Mouse (Mus musculus) ES-Bruce4 (cell line): Measurements from ENCODE around the gene Atg3. TPM values are rescaled to one million over a fixed set of nuclear protein-coding genes. Genes with fewer than 3 reads are reported as not detected.

Experiments
- H3K27ac ChIP-seq: 2 replicates; pipeline ENCODE4 v1.5.1; 2012; ENCODE audit warnings: low read length, inconsistent platforms; ENCODE audit not compliant: insufficient read depth
- H3K27me3 ChIP-seq: 2 replicates; pipeline ENCODE4 v1.6.1; 2012; ENCODE audit warnings: mild to moderate bottlenecking, low read length, inconsistent platforms; ENCODE audit not compliant: control insufficient read depth, poor library complexity, insufficient read depth, severe bottlenecking
- H3K36me3 ChIP-seq: 2 replicates; pipeline ENCODE4 v1.6.1; 2012; ENCODE audit warnings: inconsistent platforms, mild to moderate bottlenecking, low read length, moderate library complexity; ENCODE audit not compliant: control insufficient read depth, poor library complexity, insufficient read depth, severe bottlenecking
- H3K4me1 ChIP-seq: one replicate; pipeline ENCODE4 v1.8.1; 2011; ENCODE audit warnings: low read length; ENCODE audit not compliant: control insufficient read depth, insufficient read depth
- H3K4me3 ChIP-seq: 2 replicates; pipeline ENCODE4 v1.5.1; 2011; ENCODE audit warnings: low read depth, mild to moderate bottlenecking, low read length
- H3K9ac ChIP-seq: 2 replicates; pipeline ENCODE4 v1.6.1; 2012; ENCODE audit warnings: low read depth, mild to moderate bottlenecking, inconsistent platforms; ENCODE audit not compliant: poor library complexity, severe bottlenecking
- H3K9me3 ChIP-seq: replicated peaks from 2 replicates; pipeline ENCODE4 v1.6.1; 2012; ENCODE audit warnings: mild to moderate bottlenecking, low read length, inconsistent platforms; ENCODE audit not compliant: control insufficient read depth, poor library complexity, insufficient read depth, severe bottlenecking
- CTCF ChIP-seq: IDR thresholded peaks from one replicate; pipeline ENCODE4 v1.8.1; 2011; ENCODE audit warnings: low read depth, low read length
- EP300 ChIP-seq: IDR thresholded peaks from 2 replicates; pipeline ENCODE4 v1.6.1; 2011; ENCODE audit warnings: low read depth, low read length; ENCODE audit not compliant: insufficient read depth
- POLR2A ChIP-seq: IDR thresholded peaks from one replicate; pipeline ENCODE4 v1.8.1; 2011; ENCODE audit warnings: low read length; ENCODE audit not compliant: insufficient read depth
- polyA plus RNA-seq: library from polyadenylated mRNA; stranded (reverse); fragments of >200 nt; gene quantifications from 2 replicates; pipeline ENCODE4 v1.2.4, GENCODE M21; 2011; ENCODE audit warnings: low read depth; ENCODE audit not compliant: missing spikeins, insufficient read depth, insufficient read length

Atg3 gene
- polyA plus RNA-seq, 1 experiment = 32.1 TPM

DNA sequence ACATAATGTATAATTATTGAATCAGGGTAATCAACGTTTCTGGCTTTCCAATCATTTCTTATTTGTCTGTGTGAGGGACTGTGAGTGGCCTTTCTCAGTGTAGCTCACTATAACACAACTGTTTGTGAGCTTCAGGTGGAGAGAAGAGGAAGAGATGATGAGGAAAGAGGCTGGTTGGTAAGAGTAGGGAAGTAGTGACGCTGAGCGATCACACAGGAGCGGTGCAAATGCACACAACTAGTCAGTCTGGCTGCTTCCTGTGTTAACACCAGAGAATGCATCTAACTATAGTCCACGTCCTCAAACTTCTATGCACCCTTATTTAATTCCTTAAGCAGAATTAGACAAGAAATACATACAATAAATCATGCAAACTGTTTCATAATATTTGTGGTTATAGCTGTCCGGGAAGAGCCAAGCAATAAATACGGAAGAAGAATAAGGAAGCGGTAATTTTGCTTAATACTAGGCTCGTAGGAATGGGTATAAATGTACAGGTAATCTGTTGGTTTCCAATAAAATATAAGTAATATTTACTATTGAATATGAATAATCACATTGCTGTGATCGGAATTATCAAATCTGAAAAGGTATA, 10.0 kb upstream of the Atg3 start:
- no peaks in the 10 kb centered on the region for H3K27me3 ChIP-seq
- no peak overlapping the region for H3K4me3 ChIP-seq
- no peaks in the 10 kb centered on the region for H3K9me3 ChIP-seq
- no peaks in the 10 kb centered on the region; the same call in 1 of the 2 replicates for H3K36me3 ChIP-seq
- TF ChIP-seq POLR2A (no peak), EP300 (no peak), CTCF (no peak)
- no peaks in the 10 kb centered on the region for H3K4me1 ChIP-seq
- no peak overlapping the region for H3K27ac ChIP-seq
- no peak overlapping the region for H3K9ac ChIP-seq

DNA sequence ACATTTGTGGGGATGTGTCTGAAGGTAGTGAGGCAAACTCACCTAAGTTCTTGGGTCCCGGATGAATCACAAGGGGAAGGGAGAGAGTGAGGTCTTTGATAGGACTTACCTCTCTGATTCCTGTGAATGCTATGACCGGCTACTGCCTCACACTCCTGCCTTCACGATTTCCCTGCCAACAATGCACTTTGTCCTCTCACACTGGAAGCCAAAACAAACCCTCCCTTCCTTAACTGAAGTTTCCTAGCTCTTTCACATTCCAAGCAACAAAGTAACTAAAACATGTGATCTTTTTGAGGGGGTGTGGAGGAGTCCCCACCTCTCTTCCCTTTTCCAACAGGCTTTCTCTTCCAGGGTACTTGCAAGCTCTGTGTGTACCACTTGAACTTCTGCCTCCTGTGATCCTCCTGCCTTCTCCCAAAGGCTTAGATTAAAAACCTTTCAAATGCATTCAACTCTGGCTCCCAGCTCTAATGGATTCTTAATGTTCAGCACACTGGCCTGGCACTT, 3.8 kb upstream of the Atg3 start:
- Histone ChIP-seq H3K4me1 (no peaks in the 10 kb centered on the region), H3K9me3 (no peaks in the 10 kb centered on the region), H3K36me3 (no peaks in the 10 kb centered on the region), H3K27ac (no peak overlapping the region), H3K4me3 (no peak overlapping the region), H3K27me3 (no peaks in the 10 kb centered on the region), H3K9ac (no peak overlapping the region)
- no peak for TF ChIP-seq POLR2A
- no peak for TF ChIP-seq EP300
- no peak for TF ChIP-seq CTCF

DNA sequence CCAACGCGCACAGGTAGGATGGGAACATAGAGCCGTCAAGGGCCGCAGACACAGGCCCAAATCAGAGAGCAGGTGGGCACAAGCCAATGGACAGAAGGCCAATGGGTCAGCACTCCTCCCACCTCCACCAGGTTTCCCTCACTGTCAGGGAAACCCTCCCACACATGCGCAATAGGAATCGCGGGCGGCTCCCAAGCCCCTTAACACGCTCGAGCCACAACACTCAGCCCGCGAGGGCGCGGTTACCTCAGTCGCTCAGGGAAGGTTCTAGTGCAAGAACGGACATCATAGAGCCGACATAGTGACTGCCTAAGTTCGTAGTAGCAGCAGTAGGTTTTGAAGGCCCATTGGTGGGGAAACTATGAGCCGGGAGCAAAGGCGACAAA, 456 bp upstream of the Atg3 start:
- Histone ChIP-seq H3K9me3 (no peaks in the 10 kb centered on the region), H3K27me3 (no peaks in the 10 kb centered on the region), H3K4me1 (no peaks in the 10 kb centered on the region), H3K36me3 (no peaks in the 10 kb centered on the region), H3K4me3 (peak overlapping the region; percentile 75), H3K27ac (peak overlapping the region; percentile 39; the same call in 1 of the 2 replicates), H3K9ac (peak overlapping the region; percentile 59)
- TF ChIP-seq CTCF (no peak), EP300 (no peak), POLR2A (no peak)

DNA sequence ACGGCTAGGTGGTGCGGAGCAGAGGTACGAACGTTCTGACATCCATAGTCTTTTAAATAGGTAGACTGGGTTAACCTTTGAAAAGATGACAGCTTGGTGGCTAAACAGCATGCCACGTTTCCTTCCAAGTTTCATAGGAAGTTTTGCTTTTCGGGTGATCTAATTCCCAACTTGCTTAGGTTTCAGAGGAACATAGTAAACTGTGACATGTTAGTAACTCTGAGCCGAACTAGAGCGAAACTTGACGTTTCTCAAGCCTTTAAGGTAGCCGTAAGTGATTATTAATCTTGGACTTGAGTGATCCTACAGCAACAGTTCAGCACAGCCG, 768 bp downstream of the Atg3 start:
- Histone ChIP-seq H3K36me3 (no peaks in the 10 kb centered on the region), H3K27me3 (no peaks in the 10 kb centered on the region), H3K9me3 (no peaks in the 10 kb centered on the region), H3K9ac (peak overlapping the region; percentile 83), H3K4me1 (no peaks in the 10 kb centered on the region), H3K27ac (no peak overlapping the region), H3K4me3 (peak overlapping the region; percentile 98)
- TF ChIP-seq EP300 = no peak
- no peak for TF ChIP-seq POLR2A

DNA sequence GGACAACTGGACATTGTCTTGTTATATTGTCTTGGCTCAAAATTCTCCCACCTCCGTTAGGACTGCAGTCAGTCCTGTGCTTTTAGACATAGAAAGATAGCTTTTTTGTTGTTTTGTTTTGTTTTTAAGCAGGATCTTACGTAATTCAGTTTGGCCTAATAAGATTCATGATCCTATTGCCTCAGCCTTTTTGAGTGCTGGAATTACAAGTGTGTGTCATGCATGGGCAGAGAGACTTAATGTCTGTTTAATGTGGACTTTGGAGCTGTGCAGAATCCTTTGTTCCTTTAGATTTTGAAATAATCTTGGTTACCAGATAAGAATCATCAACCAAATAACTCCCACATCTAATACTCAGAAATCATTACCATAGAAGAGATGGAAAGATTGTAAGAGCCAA, 20.0 kb downstream of the Atg3 start:
- H3K4me3 ChIP-seq = no peak overlapping the region
- H3K9me3 ChIP-seq = no peaks in the 10 kb centered on the region
- no peak for TF ChIP-seq EP300
- TF ChIP-seq CTCF = no peak
- TF ChIP-seq POLR2A = no peak
- H3K27ac ChIP-seq = no peak overlapping the region
- H3K4me1 ChIP-seq = no peaks in the 10 kb centered on the region
- no peaks in the 10 kb centered on the region; the same call in 1 of the 2 replicates for H3K36me3 ChIP-seq
- H3K27me3 ChIP-seq = no peaks in the 10 kb centered on the region
- no peak overlapping the region for H3K9ac ChIP-seq

DNA sequence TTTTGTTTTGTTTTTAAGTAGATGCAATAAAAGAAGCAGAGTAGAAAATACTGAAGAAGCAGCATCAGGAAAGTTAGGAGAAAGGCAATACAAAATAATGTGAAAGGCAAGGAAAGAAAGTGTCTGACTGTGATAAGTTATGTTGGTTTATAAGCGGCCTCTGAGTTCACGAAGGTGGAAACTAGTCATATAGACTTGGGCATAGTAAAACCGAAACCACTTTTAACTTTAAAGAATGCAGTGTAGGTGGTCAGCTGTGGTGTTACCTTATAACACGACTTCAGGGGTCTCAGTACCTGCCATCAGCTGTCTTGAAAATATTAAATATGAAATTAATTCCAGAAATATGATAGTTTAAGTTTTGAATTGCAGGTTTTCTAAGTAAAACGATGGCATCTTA, 23.2 kb downstream of the Atg3 start:
- Histone ChIP-seq H3K27me3 (no peaks in the 10 kb centered on the region), H3K27ac (no peak overlapping the region), H3K4me3 (no peak overlapping the region), H3K4me1 (no peaks in the 10 kb centered on the region), H3K9ac (no peak overlapping the region), H3K36me3 (no peaks in the 10 kb centered on the region; the same call in 1 of the 2 replicates), H3K9me3 (no peaks in the 10 kb centered on the region)
- TF ChIP-seq CTCF = no peak
- no peak for TF ChIP-seq EP300
